Mouse (Mus musculus): ENCODE data around the gene Atg4b. TPM values are rescaled to one million over a fixed set of nuclear protein-coding genes. Genes with fewer than 3 reads are reported as not detected.
"Not testable (repeated sequence)": the region's sequence is repeated elsewhere in the genome, so short reads cannot be mapped to it uniquely, and the experiment has no call there.

Gene Atg4b
- polyA plus RNA-seq, 1 experiment from 2014 or later, result 71.5 TPM

DNA sequence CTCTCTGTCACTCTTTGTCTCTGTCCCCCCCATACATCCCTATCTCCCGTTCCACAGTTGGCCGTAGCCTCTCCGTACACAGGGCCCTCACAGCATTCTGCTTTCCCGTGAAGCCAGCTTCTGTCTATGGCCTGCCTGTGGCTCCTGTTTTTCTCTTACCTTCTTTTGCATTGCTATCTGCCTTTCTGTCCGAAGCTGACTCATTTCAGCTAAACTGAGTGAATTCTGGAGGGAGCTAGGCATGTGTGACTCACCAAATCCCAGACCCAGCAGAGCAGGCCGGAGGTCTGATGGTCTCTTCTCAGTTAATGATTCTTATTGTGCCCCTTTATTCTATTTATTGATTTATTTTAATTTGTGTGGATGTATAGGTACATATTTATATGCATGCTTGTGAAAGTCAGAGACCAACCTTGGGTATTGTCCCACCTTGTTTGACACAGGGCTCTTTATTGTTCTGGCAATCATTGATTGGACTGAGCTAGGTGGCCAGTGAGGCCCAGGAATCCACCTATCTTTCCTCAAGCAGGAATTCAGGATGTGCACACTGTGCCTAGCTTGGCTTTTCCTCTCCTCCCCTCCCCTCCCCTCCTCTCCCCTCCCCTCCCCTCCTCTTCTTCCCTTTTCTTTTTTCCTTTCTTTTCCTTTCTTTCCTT, 84.7 kb downstream of the Atg4b start:
- no peaks in the 10 kb centered on the region for H3K36me3 ChIP-seq (ENCODE audit: control insufficient read depth, insufficient read depth, low read length)
- no peak overlapping the region for H3K9ac ChIP-seq (ENCODE audit: low read length)
- H3K4me3 ChIP-seq (replicated peaks; ENCODE audit: low read length), result no peak overlapping the region
- H3K4me1 ChIP-seq (ENCODE audit: control insufficient read depth, insufficient read depth, low read length), result no peaks in the 10 kb centered on the region
- WGBS, result 82% methylated on average over 6 of the region's 6 CpGs
- H3K4me2 ChIP-seq (ENCODE audit: low read depth, low read length), result no peak overlapping the region
- no peaks in the 10 kb centered on the region for H3K27me3 ChIP-seq (ENCODE audit: control insufficient read depth, insufficient read depth, low read length)
- H3K9me3 ChIP-seq (replicated peaks; ENCODE audit: control insufficient read depth, low read length), result no peaks in the 10 kb centered on the region
- ATAC-seq (ENCODE audit: insufficient read depth, low FRiP score), result no peak
- no peak overlapping the region for H3K27ac ChIP-seq (ENCODE audit: low read length)

DNA sequence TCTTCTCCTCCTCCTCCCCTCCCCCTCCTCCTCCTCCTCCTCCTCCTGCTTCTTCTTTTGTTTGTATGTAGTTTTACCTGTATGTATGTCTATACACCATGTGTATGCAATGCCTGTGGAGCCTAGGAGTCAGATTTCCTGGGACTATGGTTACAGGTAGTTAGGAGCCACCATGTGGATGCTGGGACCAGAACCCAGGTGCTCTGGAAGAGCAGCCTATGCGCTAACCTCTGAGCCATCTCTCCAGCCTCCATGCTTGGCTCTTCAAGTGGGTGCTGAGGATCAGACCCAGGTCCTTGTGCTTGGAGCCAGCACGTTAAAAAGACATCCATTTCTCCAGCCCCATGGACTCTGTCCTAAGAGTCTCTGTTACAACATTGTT, 85.2 kb downstream of the Atg4b start:
- Histone ChIP-seq H3K4me3 (replicated peaks; ENCODE audit: low read length) (no peak overlapping the region), H3K4me1 (ENCODE audit: control insufficient read depth, insufficient read depth, low read length) (no peaks in the 10 kb centered on the region), H3K36me3 (ENCODE audit: control insufficient read depth, insufficient read depth, low read length) (no peaks in the 10 kb centered on the region), H3K27ac (ENCODE audit: low read length) (no peak overlapping the region), H3K4me2 (ENCODE audit: low read depth, low read length) (no peak overlapping the region), H3K27me3 (ENCODE audit: control insufficient read depth, insufficient read depth, low read length) (no peaks in the 10 kb centered on the region), H3K9me3 (replicated peaks; ENCODE audit: control insufficient read depth, low read length) (no peaks in the 10 kb centered on the region), H3K9ac (ENCODE audit: low read length) (no peak overlapping the region)
- no peak for ATAC-seq (ENCODE audit: insufficient read depth, low FRiP score)
- 94% methylated on average over 2 of the region's 2 CpGs for WGBS

DNA sequence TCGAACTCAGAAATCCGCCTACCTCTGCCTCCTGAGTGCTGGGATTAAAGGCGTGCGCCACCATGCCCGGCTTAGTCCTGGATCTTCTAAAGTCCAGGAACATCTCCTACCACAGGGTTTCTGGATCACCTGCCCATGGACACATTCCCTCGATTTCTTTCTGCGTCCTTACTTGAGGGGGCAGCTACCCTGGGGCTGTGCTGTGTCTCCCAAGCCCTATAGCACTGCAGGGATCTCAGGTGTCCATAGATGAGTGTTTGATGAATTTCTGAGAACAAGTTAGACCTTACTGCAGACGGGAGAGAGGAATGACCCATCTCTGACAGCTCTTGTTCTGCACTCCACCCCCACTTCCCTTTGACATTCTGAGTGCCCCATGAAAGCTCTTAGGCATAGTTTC, 86.0 kb downstream of the Atg4b start:
- Histone ChIP-seq H3K27ac (ENCODE audit: low read length) (no peak overlapping the region), H3K36me3 (ENCODE audit: control insufficient read depth, insufficient read depth, low read length) (no peaks in the 10 kb centered on the region), H3K9ac (ENCODE audit: low read length) (no peak overlapping the region), H3K4me3 (replicated peaks; ENCODE audit: low read length) (no peak overlapping the region), H3K9me3 (replicated peaks; ENCODE audit: control insufficient read depth, low read length) (no peaks in the 10 kb centered on the region), H3K4me1 (ENCODE audit: control insufficient read depth, insufficient read depth, low read length) (no peaks in the 10 kb centered on the region), H3K4me2 (ENCODE audit: low read depth, low read length) (no peak overlapping the region), H3K27me3 (ENCODE audit: control insufficient read depth, insufficient read depth, low read length) (no peaks in the 10 kb centered on the region)
- ATAC-seq (ENCODE audit: insufficient read depth, low FRiP score), result no peak
- WGBS, result 88% methylated on average over 7 of the region's 8 CpGs

DNA sequence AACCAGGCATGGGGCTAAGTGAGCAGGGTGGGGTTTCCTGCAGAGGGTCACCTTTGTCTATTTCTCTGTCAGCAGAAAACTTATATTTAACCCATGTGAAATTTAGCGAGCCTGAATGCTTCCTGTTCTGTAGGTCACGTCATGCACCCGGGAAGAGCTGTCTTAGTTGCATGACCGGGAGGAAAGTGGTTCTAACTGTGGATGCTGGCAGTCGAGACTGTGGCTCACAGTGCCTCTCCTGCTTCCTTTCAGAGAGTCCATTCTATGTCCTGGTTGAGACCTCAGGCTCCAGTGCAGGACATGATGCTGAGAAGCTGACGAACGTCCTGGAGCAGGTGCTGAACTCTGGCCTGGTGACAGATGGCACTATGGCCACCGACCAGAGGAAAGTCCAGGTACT, 87.3 kb downstream of the Atg4b start:
- 85% methylated on average over 8 of the region's 8 CpGs for WGBS
- not testable (repeated sequence) for H3K4me2 ChIP-seq (ENCODE audit: low read depth, low read length); H3K36me3 ChIP-seq (ENCODE audit: control insufficient read depth, insufficient read depth, low read length); H3K9me3 ChIP-seq (replicated peaks; ENCODE audit: control insufficient read depth, low read length); ATAC-seq (ENCODE audit: insufficient read depth, low FRiP score); H3K4me1 ChIP-seq (ENCODE audit: control insufficient read depth, insufficient read depth, low read length); H3K27ac ChIP-seq (ENCODE audit: low read length); H3K4me3 ChIP-seq (replicated peaks; ENCODE audit: low read length); H3K9ac ChIP-seq (ENCODE audit: low read length); H3K27me3 ChIP-seq (ENCODE audit: control insufficient read depth, insufficient read depth, low read length)

Other genes with a start within 250 kb of the Atg4b start
- 6.9 and 7.2 TPM in 2 replicates for gene Farp2, start 239.4 kb upstream of the Atg4b start, polyA plus RNA-seq (2015; fragmentation: Nextera tagmentation; extraction: Ambion mirVana)
- gene Stk25, start 92.8 kb upstream of the Atg4b start, polyA plus RNA-seq (2015; fragmentation: Nextera tagmentation; extraction: Ambion mirVana), result 135 and 142 TPM in 2 replicates
- 64.5 and 66.8 TPM in 2 replicates for gene Bok, start 65.8 kb upstream of the Atg4b start, polyA plus RNA-seq (2015; fragmentation: Nextera tagmentation; extraction: Ambion mirVana)
- gene Thap4, start 3.4 kb downstream of the Atg4b start, polyA plus RNA-seq (2015; fragmentation: Nextera tagmentation; extraction: Ambion mirVana), result 42.7 and 51.6 TPM in 2 replicates
- gene Dtymk, start 50.4 kb downstream of the Atg4b start, polyA plus RNA-seq (2015; fragmentation: Nextera tagmentation; extraction: Ambion mirVana), result 196 and 210 TPM in 2 replicates
- 19.1 and 20.1 TPM in 2 replicates for gene Ing5, start 52.5 kb downstream of the Atg4b start, polyA plus RNA-seq (2015; fragmentation: Nextera tagmentation; extraction: Ambion mirVana)
- gene D2hgdh, start 73.4 kb downstream of the Atg4b start, polyA plus RNA-seq (2015; fragmentation: Nextera tagmentation; extraction: Ambion mirVana), result 14.3 and 17.6 TPM in 2 replicates
- gene Gal3st2, start 109.8 kb downstream of the Atg4b start, polyA plus RNA-seq (2015; fragmentation: Nextera tagmentation; extraction: Ambion mirVana), result 0.10 TPM in 1 of 2 replicates, not detected in the other
- gene Gal3st2b, start 166.8 kb downstream of the Atg4b start, polyA plus RNA-seq (2015; fragmentation: Nextera tagmentation; extraction: Ambion mirVana), result 0.10 TPM in 1 of 2 replicates, not detected in the other
- not detected in 2 replicates for gene Gal3st2c, start 239.0 kb downstream of the Atg4b start, polyA plus RNA-seq (2015; fragmentation: Nextera tagmentation; extraction: Ambion mirVana)

All from stomach, embryonic 16.5 days (tissue).